In the genomic region with DNA sequence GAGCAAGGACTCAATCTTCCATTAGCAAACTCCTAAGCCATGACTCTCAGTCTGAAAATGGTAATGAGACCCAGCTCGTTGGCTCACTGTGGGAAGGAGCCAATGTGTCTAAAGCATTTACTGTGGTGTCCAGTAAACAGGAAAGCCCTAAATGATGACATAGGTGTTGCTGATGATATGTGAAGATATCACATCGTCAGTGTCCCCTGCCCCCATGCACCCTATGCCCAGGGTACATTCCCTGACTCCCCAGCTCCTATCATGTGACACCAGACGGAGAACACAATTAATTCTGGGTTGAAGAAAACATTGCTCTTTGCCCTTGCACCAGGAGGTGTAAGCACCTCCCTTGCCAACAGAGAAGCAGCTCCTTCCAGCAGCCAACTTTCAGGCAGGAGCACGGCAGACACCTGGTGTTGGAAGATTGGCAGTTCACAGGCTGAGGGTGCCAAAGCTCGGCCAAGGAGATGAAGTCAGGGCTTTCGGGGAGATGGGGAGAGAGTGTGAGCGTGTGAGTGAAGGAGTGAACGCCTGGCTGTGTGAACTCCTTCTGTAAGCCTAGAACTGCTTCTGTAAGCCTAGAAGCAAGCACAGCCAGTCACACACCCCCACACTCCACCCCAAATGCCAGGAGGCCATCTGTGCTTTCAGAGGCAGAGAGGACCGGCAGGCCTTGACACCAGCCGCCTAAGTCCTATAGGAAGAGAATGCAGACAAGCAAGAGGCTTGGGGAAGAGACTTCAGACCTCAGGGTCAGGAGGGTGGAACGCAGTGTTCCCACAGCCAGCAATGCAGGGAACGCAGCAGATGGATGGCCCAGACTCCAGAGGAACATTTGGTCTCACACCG, we compare ENCODE assay signal across 11 mouse cellular contexts. TPM values are rescaled to one million over a fixed set of nuclear protein-coding genes. Genes with fewer than 3 reads are reported as not detected.
A peak's percentile ranks its signal among the peaks of the same experiment; 100 is the strongest.
DNase-seq lines count a peak whose midpoint lies in the region; ATAC-seq and TF ChIP-seq lines count a peak whose summit lies in the region.
"Had no signal": no experiment of that assay in that cellular context is flagged by ENCODE, and none has a peak within 500 bp of the region (broad histone marks: within the 10 kb centered on the region; RNA-seq: fewer than 3 reads in every experiment).

No protein-coding gene starts in this region.

- H3K4me2 ChIP-seq in kidney, embryonic 15.5 days: no peak overlapping the region
- peak overlapping the region; percentile 21 for H3K4me2 ChIP-seq in myocyte (ENCODE audit: low read depth)

- H3K27ac ChIP-seq in kidney, embryonic 15.5 days: 0 out of 2 replicates have a peak overlapping the region, but pooled peaks have one; percentile 32

- 32% methylated on average over 13 of the region's 13 CpGs for WGBS in kidney, embryonic 15.5 days

- no peak overlapping the region for H3K4me3 ChIP-seq in kidney, embryonic 15.5 days (replicated peaks)
- no peak overlapping the region for H3K4me3 ChIP-seq in myocyte

- DNase-seq in left cerebral cortex, postnatal 36 days (ENCODE audit: low spot score in 2 of 2): peak; percentile 48 to 60
- no peak for DNase-seq in left cerebral cortex, postnatal 14 days (ENCODE audit: low spot score in 2 of 2)
- DNase-seq in cerebellum, postnatal 14 days: peak; percentile 74 to 84
- no peak for DNase-seq in thymus, adult 18-20 months
- DNase-seq in thymus, postnatal 0 days (ENCODE audit: low spot score): no peak
- DNase-seq: liver, postnatal 0 days had no signal

- no peaks in the 10 kb centered on the region for H3K36me3 ChIP-seq in kidney, embryonic 15.5 days
- no peaks in the 10 kb centered on the region for H3K36me3 ChIP-seq in myocyte (ENCODE audit: control insufficient read depth, insufficient read depth)

- H3K9ac ChIP-seq in kidney, embryonic 15.5 days: no peak overlapping the region
- H3K9ac ChIP-seq: liver, postnatal 0 days had no signal

- peaks cover 16% of the 10 kb centered on the region for H3K4me1 ChIP-seq in kidney, embryonic 15.5 days

- ATAC-seq in kidney, embryonic 15.5 days (replicated peaks; ENCODE audit: low FRiP score): no peak
- ATAC-seq: liver, postnatal 0 days; Patski had no signal

- H3K79me2 ChIP-seq in myocyte (ENCODE audit: control insufficient read depth, insufficient read depth): no peaks in the 10 kb centered on the region

- TF ChIP-seq POLR2A in myocyte (IDR thresholded peaks at IDR 0.05; ENCODE audit: insufficient read length, low read depth): peak; percentile 14

- H3ac ChIP-seq in myocyte (ENCODE audit: control insufficient read depth, insufficient read length): no peak overlapping the region

- intact Hi-C loops in left cerebral cortex, postnatal 36 days (cut with DNase I): no loop called here
- intact Hi-C loops in left cerebral cortex, postnatal 14 days (cut with DNase I): no loop called here

- no peaks in the 10 kb centered on the region for H3K9me3 ChIP-seq in kidney, embryonic 15.5 days (replicated peaks)

- no peaks in the 10 kb centered on the region for H3K27me3 ChIP-seq in kidney, embryonic 15.5 days
- no peaks in the 10 kb centered on the region for H3K27me3 ChIP-seq in myocyte (ENCODE audit: control insufficient read depth, insufficient read depth, insufficient read length)
- H3K27me3 ChIP-seq: Patski had no signal

TF ChIP-seq in myocyte, 11 proteins besides CTCF, POLR2A, EP300 and RAD21:
- no peak for TF ChIP-seq USF1 (IDR thresholded peaks at IDR 0.05; ENCODE audit: low read depth)
- TF ChIP-seq POLR2AphosphoS2 (IDR thresholded peaks at IDR 0.05; ENCODE audit: insufficient read length, low read depth): peak; percentile 18
- peak in 2 of 3 experiments; percentile 0 to 30 for TF ChIP-seq MYOD1 (IDR thresholded peaks at IDR 0.05; ENCODE audit: control insufficient read depth in 1 of 3, insufficient read length in 2 of 3, low read depth in 2 of 3)
- TF ChIP-seq REST (IDR thresholded peaks at IDR 0.05; ENCODE audit: insufficient read depth, insufficient read length): no peak
- no peak for TF ChIP-seq TCF3 (IDR thresholded peaks at IDR 0.05; ENCODE audit: insufficient read length, low read depth)
- TF ChIP-seq SRF (IDR thresholded peaks at IDR 0.05; ENCODE audit: control insufficient read depth, insufficient read length, low read depth): no peak
- no peak for TF ChIP-seq MAX (IDR thresholded peaks at IDR 0.05; ENCODE audit: low read depth)
- TF ChIP-seq MYOG (IDR thresholded peaks at IDR 0.05; ENCODE audit: control insufficient read depth in 1 of 3, insufficient read depth in 1 of 3, insufficient read length in 2 of 3, low read depth in 2 of 3): peak in 1 of 3 experiments; percentile 79
- TF ChIP-seq E2F4 (IDR thresholded peaks at IDR 0.05; ENCODE audit: insufficient read depth): no peak
- TF ChIP-seq CEBPB (IDR thresholded peaks at IDR 0.05; ENCODE audit: insufficient read depth, poor library complexity, severe bottlenecking): no peak
- TF ChIP-seq TCF12 (IDR thresholded peaks at IDR 0.05; ENCODE audit: insufficient read depth, poor library complexity, severe bottlenecking): no peak

RNA-seq across cellular contexts. Expression of gene Myog, which starts 13.9 kb away (rescaled TPM):
- not detected for total RNA-seq in left cerebral cortex, postnatal 36 days (2021)
- total RNA-seq in left cerebral cortex, postnatal 14 days (2021): not detected
- 13.1 and 19.9 TPM in 2 replicates for polyA plus RNA-seq in kidney, embryonic 15.5 days (2015; fragmentation: Nextera tagmentation; extraction: Ambion mirVana)
- 1,426 TPM for polyA plus RNA-seq in myocyte (2012; fragmentation: generic; extraction: Trizol)
- 3.0 and 3.5 TPM in 2 replicates for polyA plus RNA-seq in thymus, postnatal 0 days (2015; fragmentation: Nextera tagmentation; extraction: Ambion mirVana)
- total RNA-seq: hematopoietic stem cell, adult 5-6 weeks; neutrophil, adult 5-6 weeks had no signal
- polyA plus RNA-seq: liver, postnatal 0 days; Patski had no signal

RNA-seq across cellular contexts. Expression of gene Adora1, which starts 40.6 kb away (rescaled TPM):
- total RNA-seq in left cerebral cortex, postnatal 36 days (2021): 100 to 1,000 TPM; 175 to 206 TPM
- total RNA-seq in left cerebral cortex, postnatal 14 days (2021): 100 to 1,000 TPM; 169 to 185 TPM
- polyA plus RNA-seq in kidney, embryonic 15.5 days (2015; fragmentation: Nextera tagmentation; extraction: Ambion mirVana): 7.7 and 8.2 TPM in 2 replicates
- polyA plus RNA-seq in myocyte (2012; fragmentation: generic; extraction: Trizol): 4.5 TPM
- 0.14 and 0.21 TPM in 2 replicates for polyA plus RNA-seq in thymus, postnatal 0 days (2015; fragmentation: Nextera tagmentation; extraction: Ambion mirVana)
- total RNA-seq: neutrophil, adult 5-6 weeks had no signal

RNA-seq across cellular contexts. Expression of gene Ppfia4, which starts 56.9 kb away (rescaled TPM):
- total RNA-seq in left cerebral cortex, postnatal 36 days (2021): 10 to 100 TPM; 48.4 to 49.5 TPM
- 10 to 100 TPM; 55.0 to 61.6 TPM for total RNA-seq in left cerebral cortex, postnatal 14 days (2021)
- polyA plus RNA-seq in kidney, embryonic 15.5 days (2015; fragmentation: Nextera tagmentation; extraction: Ambion mirVana): 2.9 and 3.0 TPM in 2 replicates
- polyA plus RNA-seq in myocyte (2012; fragmentation: generic; extraction: Trizol): 35.8 TPM
- 2.1 and 3.2 TPM in 2 replicates for polyA plus RNA-seq in thymus, postnatal 0 days (2015; fragmentation: Nextera tagmentation; extraction: Ambion mirVana)

Comparison
In these comparisons a context has a peak if more than half of its experiments do, and no peak if none do; other contexts are left out.
1. DNase-seq: peak in left cerebral cortex, postnatal 36 days (2 of 2) and cerebellum, postnatal 14 days (2 of 2); none in left cerebral cortex, postnatal 14 days (0 of 2), thymus, adult 18-20 months (0 of 2) and thymus, postnatal 0 days (single experiment).
2. RNA of gene Myog, which starts 13.9 kb away (polyA plus RNA-seq): 1,426 TPM in myocyte (single experiment); 13.1 to 19.9 TPM in kidney, embryonic 15.5 days and 3.0 to 3.5 TPM in thymus, postnatal 0 days; every median in the first group is over 10 times any median in the second.